Mouse (Mus musculus): ENCODE data around the gene Manea.
"Not testable (repeated sequence)": the region's sequence is repeated elsewhere in the genome, so short reads cannot be mapped to it uniquely, and the experiment has no call there.

The Manea gene

GRCm38 (mm10) chr4:26346443-26347106, at the start of gene Manea:
Gene Manea, minus strand, starts transcription at chr4:26346891.
- peak; percentile 33 for DNase-seq (ENCODE audit: extremely low spot score, low read depth, low spot score)

DNA sequence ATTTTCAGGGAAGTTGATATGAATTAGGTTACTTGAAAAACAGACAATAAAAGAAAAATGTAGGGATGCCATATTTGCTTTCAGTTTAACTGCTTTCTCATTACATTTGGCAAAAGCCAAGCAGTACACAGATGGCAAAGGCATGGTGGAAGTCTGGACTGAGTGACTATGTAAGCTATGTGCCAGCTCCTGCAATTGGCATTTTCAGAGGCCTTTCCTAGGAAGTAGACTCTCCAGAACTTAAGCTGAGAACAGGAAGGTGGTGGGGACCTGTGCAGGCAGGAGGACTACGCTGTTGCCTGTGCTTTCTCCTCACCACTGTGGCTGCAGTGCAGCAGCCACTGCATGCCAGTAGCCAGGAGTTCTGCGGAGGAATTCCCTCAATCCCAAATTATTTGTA, 7.9 kb upstream of the Manea start:
- DNase-seq (ENCODE audit: extremely low spot score, low read depth, low spot score): no peak

GRCm38 (mm10) chr4:26353643-26354231, 7.0 kb upstream of the Manea start:
- no peak for DNase-seq (ENCODE audit: extremely low spot score, low read depth, low spot score)

- no peak for DNase-seq (ENCODE audit: extremely low spot score, low read depth, low spot score)
These were observed 548 bp upstream of the Manea start for GRCm38 (mm10) chr4:26347239-26347638.

DNA sequence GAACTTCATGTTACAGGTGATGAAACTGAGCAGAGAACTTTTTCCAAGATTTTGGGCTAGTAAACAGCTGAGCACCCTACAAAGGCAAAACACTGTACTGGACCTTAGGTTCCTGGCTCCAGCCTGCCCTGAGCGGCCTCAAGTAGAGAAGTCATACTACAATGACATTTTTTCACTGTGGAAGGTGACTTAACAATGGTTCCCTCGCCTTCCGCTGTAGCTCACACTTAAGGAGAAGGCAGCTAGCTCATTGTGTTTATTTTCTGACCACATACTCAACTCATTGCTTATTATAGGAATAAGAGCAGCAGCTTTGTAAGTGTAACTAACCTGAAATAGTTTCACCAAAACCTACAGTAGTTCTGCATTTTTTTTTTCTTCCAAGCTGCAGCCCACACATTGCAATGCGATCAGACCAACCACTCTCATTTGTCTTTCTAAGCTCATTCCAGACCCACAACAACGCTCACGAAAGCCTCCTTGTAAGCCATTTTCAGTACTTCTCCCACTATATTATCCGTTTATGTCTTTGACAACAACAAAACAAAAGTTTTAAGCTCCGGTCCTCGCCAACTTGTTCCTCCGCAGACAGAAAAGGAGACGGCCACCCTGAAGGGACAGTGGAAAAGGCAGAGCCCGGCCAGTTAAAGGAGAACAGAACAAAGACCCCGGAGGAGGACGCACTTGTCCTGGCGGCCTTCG, 799 bp downstream of the Manea start:
- peak; percentile 39 for DNase-seq (ENCODE audit: extremely low spot score, low read depth, low spot score)

- no peak for DNase-seq (ENCODE audit: extremely low spot score, low read depth, low spot score)
These were observed 1.6 kb downstream of the Manea start for GRCm38 (mm10) chr4:26345080-26345479.

- no peak for DNase-seq (ENCODE audit: extremely low spot score, low read depth, low spot score)
These were observed 4.3 kb downstream of the Manea start for GRCm38 (mm10) chr4:26342346-26342745.

DNA sequence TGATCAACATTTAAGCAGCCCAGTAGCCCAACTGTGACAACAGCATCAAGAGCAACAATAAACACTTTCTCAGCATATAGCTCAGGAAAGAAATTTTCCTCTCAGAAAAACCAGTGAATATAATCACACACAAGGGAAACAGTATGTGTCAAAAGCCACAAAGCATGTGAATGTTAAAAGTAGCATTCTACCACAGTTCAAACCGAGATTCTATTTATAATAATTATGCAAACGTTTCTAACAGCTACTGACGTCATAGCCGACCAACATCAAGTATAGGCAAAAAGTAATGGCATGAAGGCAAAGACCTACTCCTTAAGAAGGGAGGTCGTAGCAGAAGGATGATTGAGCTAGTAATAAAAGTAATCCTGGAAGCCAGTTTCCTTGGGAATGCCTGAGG, 8.1 kb downstream of the Manea start:
- no peak for DNase-seq (ENCODE audit: extremely low spot score, low read depth, low spot score)

GRCm38 (mm10) chr4:26336563-26336962, 10.1 kb downstream of the Manea start:
- DNase-seq (ENCODE audit: extremely low spot score, low read depth, low spot score): no peak

DNA sequence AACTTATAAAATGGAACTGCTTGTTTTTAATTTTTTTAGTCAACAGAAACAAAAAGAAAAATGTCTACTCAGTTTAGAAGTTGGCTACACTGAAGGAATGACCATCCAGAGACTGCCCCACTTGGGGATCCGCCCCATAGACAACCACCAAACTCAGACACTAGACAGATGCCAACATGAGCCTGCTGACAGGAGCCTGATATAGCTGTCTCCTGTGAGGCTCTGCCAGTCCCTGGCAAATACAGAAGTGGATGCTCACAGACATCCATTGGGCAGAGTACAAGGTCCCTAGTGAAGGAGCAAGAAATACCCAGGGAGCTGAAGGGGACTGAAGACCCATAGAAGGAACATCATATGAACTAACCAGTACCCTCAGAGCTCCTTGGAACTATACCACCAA, 42.0 kb downstream of the Manea start:
- DNase-seq (ENCODE audit: extremely low spot score, low read depth, low spot score): not testable (repeated sequence)

DNA sequence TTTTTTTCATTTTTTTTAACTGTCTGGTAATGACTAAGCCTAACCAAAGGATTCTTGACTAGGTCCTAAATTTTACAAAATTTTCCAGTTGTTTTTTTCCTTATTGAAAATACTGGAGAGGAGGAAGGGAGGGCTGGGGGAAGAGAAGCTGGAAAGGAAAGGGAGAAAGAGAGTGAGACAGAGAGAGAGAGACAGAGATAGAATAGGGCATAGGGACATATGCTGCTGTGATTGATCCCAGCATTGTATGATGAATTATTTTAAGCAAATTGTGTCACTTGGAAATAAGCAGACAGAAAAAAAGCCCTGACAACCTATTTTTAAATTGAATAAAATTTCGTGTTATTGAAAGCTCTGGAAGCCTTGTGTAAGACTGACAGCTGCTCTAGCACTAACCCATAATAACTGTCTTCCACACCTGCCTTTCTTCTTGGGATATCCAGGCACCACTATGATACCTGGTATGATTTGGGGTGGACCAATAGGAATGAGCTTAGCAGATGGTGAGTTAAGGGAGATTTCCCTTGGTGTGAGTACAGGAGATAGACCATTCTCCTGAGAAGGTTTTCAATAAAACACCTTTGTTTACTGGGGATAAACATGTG, 69.5 kb downstream of the Manea start:
- DNase-seq (ENCODE audit: extremely low spot score, low read depth, low spot score): no peak

- no peak for DNase-seq (ENCODE audit: extremely low spot score, low read depth, low spot score)
These were observed 70.4 kb downstream of the Manea start for GRCm38 (mm10) chr4:26276264-26276663.

DNA sequence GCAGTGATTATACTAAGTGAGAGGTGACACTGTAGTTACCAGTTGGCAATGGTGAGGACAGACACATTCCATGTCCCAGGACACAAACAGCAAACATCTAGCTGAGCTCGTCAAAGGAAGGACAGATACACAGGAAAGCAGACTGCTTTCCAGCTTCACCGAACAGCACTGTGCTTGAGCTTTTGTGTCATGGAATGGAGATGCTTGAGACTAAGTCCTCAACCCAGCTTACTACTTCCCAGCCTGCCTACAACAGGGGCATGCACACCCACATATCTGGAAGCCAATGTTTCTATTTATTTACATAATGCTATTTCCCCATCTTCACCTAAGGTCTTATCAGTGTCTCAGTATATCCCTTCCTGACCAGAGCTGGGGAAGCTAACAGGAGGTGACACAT, 70.9 kb downstream of the Manea start:
- DNase-seq (ENCODE audit: extremely low spot score, low read depth, low spot score): no peak
